Mouse (Mus musculus): Measurements from ENCODE around the gene Scarb2.

Gene Scarb2

GRCm38 (mm10) chr5:92490779-92491178 is 15.9 kb downstream of the Scarb2 start:
- DNase-seq = no peak

GRCm38 (mm10) chr5:92490304-92490703 is 16.3 kb downstream of the Scarb2 start:
- no peak for DNase-seq

- DNase-seq = peak; percentile 31
Measured at GRCm38 (mm10) chr5:92489503-92489902, 17.1 kb downstream of the Scarb2 start.

GRCm38 (mm10) chr5:92488961-92489360 is 17.7 kb downstream of the Scarb2 start:
- DNase-seq = no peak

- no peak for DNase-seq
Measured at GRCm38 (mm10) chr5:92488408-92488807, 18.2 kb downstream of the Scarb2 start.

- DNase-seq = no peak
Measured at GRCm38 (mm10) chr5:92486758-92487157, 19.9 kb downstream of the Scarb2 start.

GRCm38 (mm10) chr5:92484880-92485279 is 21.8 kb downstream of the Scarb2 start:
- DNase-seq = peak; percentile 49

- DNase-seq = no peak
Measured at GRCm38 (mm10) chr5:92472863-92473262, 33.8 kb downstream of the Scarb2 start.

GRCm38 (mm10) chr5:92471531-92471930 is 35.1 kb downstream of the Scarb2 start:
- no peak for DNase-seq

GRCm38 (mm10) chr5:92469201-92470130 is 37.2 kb downstream of the Scarb2 start:
- no peak for DNase-seq

- no peak for DNase-seq
Measured at GRCm38 (mm10) chr5:92468234-92468633, 38.4 kb downstream of the Scarb2 start.

GRCm38 (mm10) chr5:92467102-92467766 is 39.4 kb downstream of the Scarb2 start:
- DNase-seq = no peak

- DNase-seq = no peak
Measured at GRCm38 (mm10) chr5:92465511-92465910, 41.1 kb downstream of the Scarb2 start.

GRCm38 (mm10) chr5:92461321-92461720 is 45.3 kb downstream of the Scarb2 start:
- peak; percentile 58 for DNase-seq

GRCm38 (mm10) chr5:92458726-92459125 is 47.9 kb downstream of the Scarb2 start:
- peak; percentile 29 for DNase-seq

GRCm38 (mm10) chr5:92457410-92457809 is 49.2 kb downstream of the Scarb2 start:
- no peak for DNase-seq

GRCm38 (mm10) chr5:92452876-92453275 is 53.8 kb downstream of the Scarb2 start:
- no peak for DNase-seq

GRCm38 (mm10) chr5:92446736-92447135 is 59.9 kb downstream of the Scarb2 start:
- DNase-seq = no peak

GRCm38 (mm10) chr5:92445016-92445415 is 61.6 kb downstream of the Scarb2 start:
- no peak for DNase-seq

- no peak for DNase-seq
Measured at GRCm38 (mm10) chr5:92442914-92443313, 63.7 kb downstream of the Scarb2 start.

GRCm38 (mm10) chr5:92441494-92441893 is 65.1 kb downstream of the Scarb2 start:
- peak; percentile 54 for DNase-seq

- DNase-seq = no peak
Measured at GRCm38 (mm10) chr5:92438540-92438939, 68.1 kb downstream of the Scarb2 start.

- peak; percentile 93 for DNase-seq
Measured at GRCm38 (mm10) chr5:92435025-92435584, 71.5 kb downstream of the Scarb2 start, which contains the start of gene Nup54. Nup54 (minus strand) TSS chr5:92435219.

GRCm38 (mm10) chr5:92434571-92434985 is 72.1 kb downstream of the Scarb2 start:
- peak; percentile 76 for DNase-seq
